Mouse (Mus musculus): ENCODE results near the gene Cacna1d. TPM values are rescaled to one million over a fixed set of nuclear protein-coding genes. Genes with fewer than 3 reads are reported as not detected.

The Cacna1d gene
- polyA plus RNA-seq, 1 experiment, result 3.2 TPM

- H3K4me1 ChIP-seq (ENCODE audit: control insufficient read depth, insufficient read depth, insufficient read length), result no peaks in the 10 kb centered on the region
- 83% methylated on average over 7 of the region's 7 CpGs for WGBS
- TF ChIP-seq CTCF (IDR thresholded peaks at IDR 0.05; ENCODE audit: extremely low read depth, insufficient read depth, insufficient read length, insufficient replicate concordance) (no peak), POLR2A (IDR thresholded peaks at IDR 0.05; ENCODE audit: low read depth, low read length) (no peak)
Observed at GRCm38 (mm10) chr14:30422376-30423140, 68.7 kb downstream of the Cacna1d start.

GRCm38 (mm10) chr14:30419458-30419857 is 71.8 kb downstream of the Cacna1d start:
- Histone ChIP-seq H3K36me3 (ENCODE audit: control insufficient read depth, insufficient read depth, low read length) (no peaks in the 10 kb centered on the region), H3K27ac (ENCODE audit: insufficient read depth, low read length) (no peak overlapping the region), H3K4me1 (ENCODE audit: control insufficient read depth, insufficient read depth, insufficient read length) (no peaks in the 10 kb centered on the region), H3K27me3 (ENCODE audit: control insufficient read depth, insufficient read depth, low read length) (no peaks in the 10 kb centered on the region), H3K4me3 (ENCODE audit: extremely low read depth, insufficient read depth, insufficient read length) (no peak overlapping the region)
- no peak for DNase-seq (ENCODE audit: low read depth in 1 of 2, low spot score in 2 of 2)
- TF ChIP-seq POLR2A (IDR thresholded peaks at IDR 0.05; ENCODE audit: low read depth, low read length), result no peak
- TF ChIP-seq CTCF (IDR thresholded peaks at IDR 0.05; ENCODE audit: extremely low read depth, insufficient read depth, insufficient read length, insufficient replicate concordance), result no peak
- 82% methylated on average over 7 of the region's 7 CpGs for WGBS

More at GRCm38 (mm10) chr14:30422376-30423140, 68.7 kb downstream of the Cacna1d start:
- no peaks in the 10 kb centered on the region for H3K27me3 ChIP-seq (ENCODE audit: control insufficient read depth, insufficient read depth, low read length)
- H3K36me3 ChIP-seq (ENCODE audit: control insufficient read depth, insufficient read depth, low read length), result no peaks in the 10 kb centered on the region
- DNase-seq (ENCODE audit: low read depth in 1 of 2, low spot score in 2 of 2), result no peak
- no peak overlapping the region for H3K27ac ChIP-seq (ENCODE audit: insufficient read depth, low read length)
- no peak overlapping the region for H3K4me3 ChIP-seq (ENCODE audit: extremely low read depth, insufficient read depth, insufficient read length)

GRCm38 (mm10) chr14:30419046-30419445 is 72.2 kb downstream of the Cacna1d start:
- no peaks in the 10 kb centered on the region for H3K27me3 ChIP-seq (ENCODE audit: control insufficient read depth, insufficient read depth, low read length)
- 89% methylated on average over 6 of the region's 6 CpGs for WGBS
- no peak overlapping the region for H3K4me3 ChIP-seq (ENCODE audit: extremely low read depth, insufficient read depth, insufficient read length)
- H3K4me1 ChIP-seq (ENCODE audit: control insufficient read depth, insufficient read depth, insufficient read length), result no peaks in the 10 kb centered on the region
- no peak for DNase-seq (ENCODE audit: low read depth in 1 of 2, low spot score in 2 of 2)
- TF ChIP-seq POLR2A (IDR thresholded peaks at IDR 0.05; ENCODE audit: low read depth, low read length) (no peak), CTCF (IDR thresholded peaks at IDR 0.05; ENCODE audit: extremely low read depth, insufficient read depth, insufficient read length, insufficient replicate concordance) (no peak)
- H3K27ac ChIP-seq (ENCODE audit: insufficient read depth, low read length), result no peak overlapping the region
- H3K36me3 ChIP-seq (ENCODE audit: control insufficient read depth, insufficient read depth, low read length), result no peaks in the 10 kb centered on the region

- Histone ChIP-seq H3K27me3 (ENCODE audit: control insufficient read depth, insufficient read depth, low read length) (no peaks in the 10 kb centered on the region), H3K4me3 (ENCODE audit: extremely low read depth, insufficient read depth, insufficient read length) (no peak overlapping the region), H3K36me3 (ENCODE audit: control insufficient read depth, insufficient read depth, low read length) (no peaks in the 10 kb centered on the region), H3K4me1 (ENCODE audit: control insufficient read depth, insufficient read depth, insufficient read length) (no peaks in the 10 kb centered on the region; the same call in 1 of the 2 replicates), H3K27ac (ENCODE audit: insufficient read depth, low read length) (no peak overlapping the region)
- TF ChIP-seq CTCF (IDR thresholded peaks at IDR 0.05; ENCODE audit: extremely low read depth, insufficient read depth, insufficient read length, insufficient replicate concordance) (no peak), POLR2A (IDR thresholded peaks at IDR 0.05; ENCODE audit: low read depth, low read length) (no peak)
- 65% methylated on average over 5 of the region's 5 CpGs for WGBS
- no peak for DNase-seq (ENCODE audit: low read depth in 1 of 2, low spot score in 2 of 2)
Observed at GRCm38 (mm10) chr14:30415830-30416229, 75.4 kb downstream of the Cacna1d start.

- WGBS, result 71% methylated on average over 2 of the region's 2 CpGs
- no peak for TF ChIP-seq CTCF (IDR thresholded peaks at IDR 0.05; ENCODE audit: extremely low read depth, insufficient read depth, insufficient read length, insufficient replicate concordance)
- TF ChIP-seq POLR2A (IDR thresholded peaks at IDR 0.05; ENCODE audit: low read depth, low read length), result no peak
- DNase-seq (ENCODE audit: low read depth in 1 of 2, low spot score in 2 of 2), result no peak
- Histone ChIP-seq H3K4me3 (ENCODE audit: extremely low read depth, insufficient read depth, insufficient read length) (no peak overlapping the region), H3K27me3 (ENCODE audit: control insufficient read depth, insufficient read depth, low read length) (no peaks in the 10 kb centered on the region), H3K4me1 (ENCODE audit: control insufficient read depth, insufficient read depth, insufficient read length) (no peaks in the 10 kb centered on the region; the same call in 1 of the 2 replicates), H3K36me3 (ENCODE audit: control insufficient read depth, insufficient read depth, low read length) (no peaks in the 10 kb centered on the region), H3K27ac (ENCODE audit: insufficient read depth, low read length) (no peak overlapping the region)
Observed at GRCm38 (mm10) chr14:30414131-30414530, 77.1 kb downstream of the Cacna1d start.

GRCm38 (mm10) chr14:30409331-30409730 is 81.9 kb downstream of the Cacna1d start:
- H3K4me1 ChIP-seq (ENCODE audit: control insufficient read depth, insufficient read depth, insufficient read length), result peaks cover 4% of the 10 kb centered on the region; the same call in 1 of the 2 replicates
- TF ChIP-seq CTCF (IDR thresholded peaks at IDR 0.05; ENCODE audit: extremely low read depth, insufficient read depth, insufficient read length, insufficient replicate concordance), result no peak
- TF ChIP-seq POLR2A (IDR thresholded peaks at IDR 0.05; ENCODE audit: low read depth, low read length), result no peak
- no peak overlapping the region for H3K4me3 ChIP-seq (ENCODE audit: extremely low read depth, insufficient read depth, insufficient read length)
- no peak for DNase-seq (ENCODE audit: low read depth in 1 of 2, low spot score in 2 of 2)
- no peak overlapping the region for H3K27ac ChIP-seq (ENCODE audit: insufficient read depth, low read length)
- no peaks in the 10 kb centered on the region for H3K27me3 ChIP-seq (ENCODE audit: control insufficient read depth, insufficient read depth, low read length)
- no peaks in the 10 kb centered on the region for H3K36me3 ChIP-seq (ENCODE audit: control insufficient read depth, insufficient read depth, low read length)
- 80% methylated on average over 4 of the region's 4 CpGs for WGBS
